36 mouse cellular contexts compared by ENCODE assay signal in genomic region chr5:50343681-50344080, GRCm38 (mm10).
"Had no signal": no experiment of that assay in that cellular context is flagged by ENCODE, and none has a peak within 500 bp of the region (broad histone marks: within the 10 kb centered on the region; RNA-seq: fewer than 3 reads in every experiment).

No protein-coding gene starts in this region.

- H3K27ac ChIP-seq: heart, adult 2 months; heart, embryonic 10.5 days; heart, embryonic 13.5 days; heart, embryonic 15.5 days; hindbrain, embryonic 10.5 days; hindbrain, embryonic 12.5 days; hindbrain, embryonic 13.5 days; hindbrain, embryonic 14.5 days; hindbrain, embryonic 15.5 days; hindbrain, postnatal 0 days; intestine, embryonic 15.5 days; kidney, embryonic 15.5 days; kidney, postnatal 0 days; layer of hippocampus, adult 2 months had no signal

- H3K4me2 ChIP-seq: heart, embryonic 11.5 days; heart, embryonic 12.5 days; heart, embryonic 13.5 days; heart, embryonic 15.5 days; hindbrain, embryonic 12.5 days; hindbrain, embryonic 13.5 days; hindbrain, embryonic 14.5 days; hindbrain, embryonic 15.5 days; intestine, embryonic 15.5 days; kidney, embryonic 15.5 days had no signal

- H3K4me3 ChIP-seq: heart, adult 2 months; heart, embryonic 10.5 days; heart, embryonic 12.5 days; heart, embryonic 13.5 days; heart, embryonic 15.5 days; hindbrain, embryonic 10.5 days; hindbrain, embryonic 12.5 days; hindbrain, embryonic 13.5 days; hindbrain, embryonic 15.5 days; intestine, embryonic 15.5 days; kidney, embryonic 15.5 days; layer of hippocampus, adult 2 months had no signal

- H3K27me3 ChIP-seq: heart, embryonic 12.5 days; heart, embryonic 13.5 days; heart, embryonic 15.5 days; hindbrain, embryonic 12.5 days; hindbrain, embryonic 13.5 days; hindbrain, embryonic 15.5 days; intestine, embryonic 15.5 days; kidney, embryonic 15.5 days had no signal

- H3K36me3 ChIP-seq: heart, embryonic 10.5 days; heart, embryonic 12.5 days; heart, embryonic 13.5 days; heart, embryonic 15.5 days; hindbrain, embryonic 10.5 days; hindbrain, embryonic 12.5 days; hindbrain, embryonic 13.5 days; hindbrain, embryonic 15.5 days; intestine, embryonic 15.5 days; kidney, embryonic 15.5 days had no signal

- DNase-seq: heart, adult 18-20 months; heart, adult 2 months; heart, postnatal 10 days; heart, postnatal 14 days; heart, postnatal 36 days; heart, postnatal 4 days; kidney, adult 11 months; kidney, adult 18-20 months; kidney, adult 2 months; kidney, adult 8-10 months; kidney, adult 9 months; kidney, postnatal 10 days; kidney, postnatal 14 days; kidney, postnatal 25 days; kidney, postnatal 36 days; kidney, postnatal 4 days; layer of hippocampus, adult 9-11 months had no signal

- ATAC-seq: hindbrain, embryonic 16.5 days; hindbrain, postnatal 0 days; inflammation-experienced regulatory T-cells, adult 6 months; intestine, embryonic 15.5 days; intestine, embryonic 16.5 days; intestine, postnatal 0 days had no signal

- H3K4me1 ChIP-seq: heart, embryonic 10.5 days; heart, embryonic 12.5 days; heart, embryonic 13.5 days; heart, embryonic 15.5 days; hindbrain, embryonic 10.5 days; hindbrain, embryonic 12.5 days; hindbrain, embryonic 13.5 days; hindbrain, embryonic 15.5 days; intestine, embryonic 15.5 days; kidney, embryonic 15.5 days had no signal

- H3K9ac ChIP-seq: heart, embryonic 12.5 days; heart, embryonic 13.5 days; heart, embryonic 15.5 days; hindbrain, embryonic 12.5 days; hindbrain, embryonic 13.5 days; hindbrain, embryonic 14.5 days; hindbrain, embryonic 15.5 days; intestine, embryonic 15.5 days; kidney, embryonic 15.5 days had no signal

- H3K9me3 ChIP-seq: heart, embryonic 10.5 days; heart, embryonic 12.5 days; heart, embryonic 13.5 days; heart, embryonic 15.5 days; hindbrain, embryonic 10.5 days; hindbrain, embryonic 12.5 days; hindbrain, embryonic 13.5 days; hindbrain, embryonic 15.5 days; intestine, embryonic 15.5 days; kidney, embryonic 15.5 days had no signal
